Mouse (Mus musculus) spleen, postnatal 14 days (tissue): ENCODE measurements at regions not wholly inside any gene's neighbourhood (a gene's known extent, or its start where the extent isn't known, plus 50 kb on each side); places are given as distances from the start of the nearest gene placed in this dataset.

Source experiments
- DNase-seq, 2 experiments: peaks; one replicate each; pipeline ENCODE4 v3.0.0; 2021 to 2022; ENCODE audit warnings: low spot score in 2 of 2

- no peak for DNase-seq
These were observed 53.9 kb upstream of the Ptch1 start for GRCm38 (mm10) chr13:63627184-63627893.

GRCm38 (mm10) chr13:63627894-63628287, 54.5 kb upstream of the Ptch1 start:
- no peak for DNase-seq

DNA sequence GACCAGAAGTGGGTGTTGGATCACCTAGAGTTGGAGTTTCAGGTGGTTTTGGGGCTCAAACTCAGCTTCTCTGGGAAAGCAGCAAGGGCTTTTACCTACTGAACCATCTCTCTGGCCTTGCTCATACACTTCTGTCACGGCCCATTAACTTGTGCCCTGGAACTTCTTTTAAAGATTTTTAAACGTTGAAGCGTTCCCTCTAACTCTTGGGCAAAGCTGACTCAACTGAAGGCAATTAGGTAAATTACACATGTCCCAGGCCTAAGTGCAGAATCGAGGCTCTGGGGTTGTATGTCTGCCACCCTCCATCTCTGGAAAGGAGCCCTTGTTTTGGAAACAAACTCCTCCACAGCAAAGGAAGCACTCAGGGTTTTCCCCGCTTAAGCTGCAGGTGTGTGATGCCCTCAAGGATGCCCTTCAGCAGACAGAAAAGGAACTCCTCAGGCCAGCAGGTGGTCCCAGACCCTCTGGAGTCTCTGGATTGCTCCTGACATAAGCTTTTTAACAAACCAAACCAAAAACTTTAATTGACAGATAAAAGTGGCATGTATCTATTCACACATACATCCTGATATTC, 58.5 kb upstream of the Ptch1 start:
- DNase-seq: no peak

- no peak for DNase-seq
These were observed 60.9 kb upstream of the Ptch1 start for GRCm38 (mm10) chr13:63634294-63634693.

- no peak for DNase-seq
These were observed 68.3 kb upstream of the Ptch1 start for GRCm38 (mm10) chr13:63641649-63642226.

DNA sequence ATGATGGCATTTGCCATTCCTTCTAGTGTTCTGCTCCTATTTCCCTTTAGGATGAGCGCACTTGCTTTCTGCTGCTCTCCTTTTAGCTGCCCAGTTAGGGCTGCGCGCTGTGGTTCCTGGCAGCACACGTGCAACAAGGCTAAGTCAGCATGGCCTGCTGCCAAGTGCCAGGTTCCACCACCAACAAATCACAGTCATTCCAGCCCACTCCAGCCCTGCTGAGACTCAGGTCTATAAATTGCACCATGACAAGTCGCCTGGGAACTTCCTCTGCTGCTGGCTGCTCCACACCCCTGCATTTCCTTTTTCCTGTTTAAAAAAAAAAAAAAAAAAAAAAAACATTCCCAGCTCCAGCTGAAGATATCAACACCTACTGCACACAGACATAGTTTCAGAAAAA, 69.2 kb upstream of the Ptch1 start:
- DNase-seq: no peak

DNA sequence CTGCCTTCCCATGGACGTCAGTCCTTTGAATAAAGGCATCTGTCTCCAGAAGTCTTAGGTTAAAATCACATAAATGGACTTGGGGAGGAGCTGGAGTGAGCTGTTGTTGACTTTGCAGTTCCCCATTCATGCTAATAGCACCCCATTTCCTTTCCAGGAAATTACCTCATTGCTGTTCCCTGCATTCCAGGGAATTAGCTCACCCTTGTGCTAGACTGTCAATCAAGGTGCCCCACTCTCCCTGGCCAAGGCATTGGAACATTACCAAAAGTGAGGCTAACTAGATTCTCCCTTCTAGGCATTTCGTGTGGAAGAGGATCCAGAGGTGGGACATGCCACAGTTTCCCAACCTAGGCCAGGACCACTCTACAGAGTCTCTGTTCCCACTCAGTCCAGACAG, 70.0 kb upstream of the Ptch1 start:
- no peak for DNase-seq

GRCm38 (mm10) chr13:63644308-63644707, 70.9 kb upstream of the Ptch1 start:
- no peak for DNase-seq

GRCm38 (mm10) chr13:63649058-63649647, 75.8 kb upstream of the Ptch1 start:
- no peak for DNase-seq

DNA sequence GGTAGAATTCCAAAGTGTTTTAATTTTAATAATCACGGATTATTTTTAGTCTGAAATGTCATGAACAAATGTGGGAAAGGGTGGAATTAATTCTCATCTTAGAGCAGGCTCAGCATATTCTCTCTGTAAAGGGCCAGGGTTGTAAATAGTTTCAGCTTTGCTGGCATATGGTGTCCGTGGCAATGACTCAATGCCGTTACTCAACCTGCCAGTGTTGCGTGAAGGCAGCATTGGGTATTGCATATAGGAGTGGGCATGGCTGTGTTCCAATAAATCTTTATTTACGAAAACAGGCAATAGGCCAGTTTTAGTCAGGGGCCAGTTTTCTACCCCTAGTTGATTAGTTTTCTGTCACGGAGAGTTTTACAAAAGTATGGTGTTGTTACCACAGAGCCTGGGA, 81.1 kb upstream of the Ptch1 start:
- no peak for DNase-seq

DNA sequence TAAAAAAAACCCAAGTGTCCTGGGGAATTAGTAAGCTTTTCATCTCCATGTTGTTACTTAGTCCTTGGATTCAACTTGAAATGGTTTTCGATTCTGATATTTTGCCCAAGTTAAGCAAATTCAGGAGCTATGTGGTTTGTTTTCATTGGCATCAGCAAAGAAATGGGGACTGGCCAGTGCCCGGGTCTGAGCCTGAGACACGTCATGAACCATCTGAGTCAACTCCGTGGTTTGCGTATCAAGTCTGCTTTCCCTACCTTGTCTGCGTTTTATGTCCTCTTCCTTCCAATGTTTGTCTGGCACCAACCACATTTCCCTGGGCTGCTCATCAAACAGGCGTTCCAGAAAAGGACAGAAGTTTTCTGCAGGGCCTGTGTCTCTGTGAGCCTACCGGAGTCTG, 83.7 kb upstream of the Ptch1 start:
- DNase-seq: no peak

DNA sequence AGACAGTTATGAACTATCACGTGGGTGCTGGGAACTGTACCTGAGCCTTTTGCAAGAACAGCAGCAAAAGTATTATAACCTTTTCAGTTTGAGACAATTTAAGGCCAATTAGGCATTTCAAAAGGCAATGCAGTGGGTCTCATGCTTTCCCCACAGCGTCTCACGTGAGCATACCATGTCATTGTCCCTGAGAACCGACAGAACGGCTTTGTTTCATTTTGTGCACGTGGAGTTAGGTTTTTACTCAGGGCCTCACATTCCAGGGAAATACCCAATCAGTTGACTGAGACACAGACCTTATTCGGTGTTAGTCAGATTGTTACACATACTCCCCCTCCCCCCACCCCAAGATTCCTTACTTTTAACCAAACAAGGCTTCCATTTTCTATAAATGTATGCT, 86.0 kb upstream of the Ptch1 start:
- no peak for DNase-seq

DNA sequence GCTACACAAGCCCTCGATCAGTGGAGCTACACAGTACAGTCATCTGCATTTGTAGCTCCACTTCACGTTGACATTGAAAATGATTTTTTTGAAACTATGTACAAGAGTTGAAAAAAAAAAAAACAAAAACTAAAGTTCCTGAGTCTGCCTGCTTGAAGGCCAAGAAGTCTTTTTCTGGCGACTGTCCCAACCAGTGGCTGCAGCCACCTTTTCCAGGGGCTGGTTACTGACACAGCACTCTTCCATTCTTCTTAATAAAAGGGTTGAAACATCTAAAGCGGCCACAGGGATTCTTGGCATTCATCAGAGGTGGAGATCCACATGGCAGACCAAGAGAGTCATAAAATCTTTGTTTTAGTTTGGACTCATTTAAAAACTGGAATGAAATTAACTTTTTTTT, 87.0 kb upstream of the Ptch1 start:
- no peak for DNase-seq

- no peak for DNase-seq
These were observed 95.2 kb upstream of the Ptch1 start for GRCm38 (mm10) chr13:63668576-63668975.

- no peak for DNase-seq
These were observed 95.6 kb upstream of the Ptch1 start for GRCm38 (mm10) chr13:63669031-63669430.

DNA sequence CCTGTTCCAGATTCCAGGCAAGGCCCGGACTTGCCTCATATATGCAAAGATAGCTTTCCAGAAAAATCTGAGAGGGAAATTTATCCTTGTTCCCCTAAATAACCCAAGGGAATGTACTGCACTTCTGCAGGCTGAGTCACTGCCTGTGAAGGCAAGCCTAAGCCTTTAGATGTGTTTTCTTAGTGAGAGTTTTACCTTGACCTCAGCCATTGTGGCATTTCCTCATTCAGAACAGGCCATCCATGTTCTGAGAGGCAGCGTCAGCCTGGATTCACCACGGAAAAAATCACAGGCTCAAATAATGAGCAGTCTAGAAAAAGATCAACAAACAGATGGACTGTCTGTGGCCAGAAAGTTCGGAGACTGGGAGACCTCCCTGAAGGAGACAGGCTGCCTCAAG, 99.0 kb upstream of the Ptch1 start:
- no peak for DNase-seq

DNA sequence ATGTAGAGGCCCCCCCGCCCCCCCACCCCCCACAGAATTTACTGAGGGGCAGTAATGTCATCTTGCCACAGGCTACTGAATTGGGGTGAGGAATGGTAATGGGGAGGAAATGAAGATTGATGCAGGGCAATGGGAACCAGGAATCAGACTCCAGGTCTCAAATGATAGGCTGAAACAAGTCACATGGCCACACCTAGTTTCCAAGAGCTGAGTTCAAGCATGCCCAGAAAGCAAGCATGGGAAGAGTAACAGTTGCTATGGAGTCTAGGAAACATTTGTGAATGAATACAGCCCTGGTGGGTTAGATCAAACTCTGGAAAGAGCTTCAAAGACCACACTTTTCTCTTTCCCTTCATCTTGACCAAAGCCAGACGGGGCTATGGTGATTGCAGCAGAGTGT, 104.3 kb upstream of the Ptch1 start:
- DNase-seq: no peak

- no peak for DNase-seq
These were observed 105.2 kb upstream of the Ptch1 start for GRCm38 (mm10) chr13:63678265-63679260.

- DNase-seq: no peak
These were observed 108.9 kb upstream of the Ptch1 start for GRCm38 (mm10) chr13:63682341-63682740.

- no peak for DNase-seq
These were observed 118.6 kb upstream of the Ptch1 start for GRCm38 (mm10) chr13:63691974-63692373.

DNA sequence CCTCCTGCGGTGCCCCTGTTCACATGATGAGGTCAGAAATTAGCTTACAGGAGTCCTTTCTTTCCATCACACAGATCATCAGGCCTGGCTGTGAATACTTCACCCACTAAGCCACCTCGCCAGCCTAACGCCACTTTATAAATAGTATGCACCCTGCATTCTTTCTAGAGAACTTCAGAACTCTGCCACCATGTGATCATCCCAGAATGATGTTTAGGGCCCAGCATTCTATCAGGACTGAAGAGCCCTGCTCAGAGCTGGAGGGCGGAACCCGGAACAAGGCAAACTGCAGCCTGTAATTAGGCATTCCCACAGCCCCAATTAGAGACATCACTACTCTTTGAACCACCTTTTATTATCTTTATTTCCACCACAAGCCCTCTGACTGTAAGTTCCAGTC, 120.2 kb upstream of the Ptch1 start:
- no peak for DNase-seq

DNA sequence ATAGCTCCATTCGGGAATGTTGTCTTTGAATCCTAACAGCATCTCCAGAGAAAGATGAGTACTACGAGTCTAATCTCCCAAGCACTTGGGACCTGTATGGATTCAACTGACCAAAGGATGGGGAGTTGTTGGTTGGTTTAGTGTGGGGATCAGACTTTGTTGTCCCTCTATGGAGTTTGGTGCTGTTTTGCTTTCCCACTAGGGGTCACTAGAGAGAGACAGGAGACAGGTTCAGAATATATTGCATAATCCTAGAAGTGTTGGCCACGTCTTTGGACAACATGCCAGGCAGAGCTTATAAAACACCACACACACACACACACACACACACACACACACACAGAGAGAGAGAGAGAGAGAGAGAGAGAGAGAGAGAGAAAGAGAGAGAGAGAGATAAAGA, 118.6 kb upstream of the Ercc6l2 start:
- DNase-seq: peak in 1 of 2 experiments; percentile 13
